Mouse (Mus musculus) frontal cortex, adult 2 months (tissue): ENCODE data around the gene Gm21834. TPM values are rescaled to one million over a fixed set of nuclear protein-coding genes. Genes with fewer than 3 reads are reported as not detected.

Experiments
- DNase-seq, 2 experiments: peaks; one replicate each; pipeline ENCODE4 v3.0.0; 2022; ENCODE audit warnings: low spot score in 1 of 2; ENCODE audit errors: extremely low spot score in 1 of 2
- polyA plus RNA-seq: library from polyadenylated mRNA; depleted of rRNA; stranded (reverse); fragments of >200 nt; gene quantifications from 2 replicates; pipeline ENCODE4 v1.2.3, GENCODE M21; 2012; rRNA removed

Gene Gm21834
- not detected in 2 replicates for polyA plus RNA-seq

DNA sequence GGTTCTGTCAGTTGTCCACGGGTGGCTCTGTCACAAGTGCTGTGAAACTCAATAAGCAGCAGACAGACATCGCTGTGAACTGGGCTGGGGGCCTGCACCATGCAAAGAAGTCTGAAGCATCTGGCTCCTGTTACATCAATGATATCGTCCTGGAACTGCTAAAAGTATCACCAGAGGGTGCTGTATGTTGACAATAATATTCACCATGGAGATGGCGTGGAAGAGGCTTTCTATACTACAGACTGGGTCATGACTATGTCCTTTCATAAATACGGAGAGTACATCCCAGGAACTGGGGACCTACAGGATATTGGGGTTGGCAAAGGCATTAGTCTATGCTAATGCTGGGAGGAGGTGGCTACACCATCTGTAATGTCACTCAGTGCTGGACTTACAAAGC, at the start of gene Gm21834:
TSS of gene Gm21834 (minus strand) at position 101 of the 400 bp plus-strand sequence.
- no peak for DNase-seq

DNA sequence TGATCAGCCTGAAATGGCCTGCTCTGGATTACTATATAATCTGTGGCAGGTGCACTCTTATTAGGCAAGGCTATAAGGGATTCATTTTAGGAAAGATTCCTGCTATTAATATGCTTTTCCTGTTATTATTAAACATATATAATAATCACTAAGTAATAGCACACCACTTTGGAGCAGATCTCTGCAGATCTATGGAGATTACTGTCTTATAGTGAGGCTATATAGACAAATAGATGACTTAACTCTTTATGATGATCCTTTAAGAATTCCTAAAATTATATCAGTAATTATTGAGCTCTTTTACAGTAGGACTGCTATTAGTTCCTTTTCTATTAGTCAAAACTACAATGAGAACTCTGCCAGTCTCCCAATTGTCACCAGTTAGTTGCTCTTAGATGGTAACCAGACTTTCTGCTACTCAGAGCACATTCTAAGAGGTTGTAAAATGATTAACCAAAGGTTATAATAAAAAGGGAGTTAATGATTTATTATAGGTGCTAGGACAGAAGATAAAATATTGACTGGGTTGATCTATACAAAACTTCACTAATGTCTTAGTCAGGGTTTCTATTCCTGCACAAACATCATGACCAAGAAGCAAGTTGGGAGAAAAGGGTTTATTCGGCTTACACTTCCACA, 46.3 kb upstream of the Gm21834 start:
- DNase-seq = no peak

DNA sequence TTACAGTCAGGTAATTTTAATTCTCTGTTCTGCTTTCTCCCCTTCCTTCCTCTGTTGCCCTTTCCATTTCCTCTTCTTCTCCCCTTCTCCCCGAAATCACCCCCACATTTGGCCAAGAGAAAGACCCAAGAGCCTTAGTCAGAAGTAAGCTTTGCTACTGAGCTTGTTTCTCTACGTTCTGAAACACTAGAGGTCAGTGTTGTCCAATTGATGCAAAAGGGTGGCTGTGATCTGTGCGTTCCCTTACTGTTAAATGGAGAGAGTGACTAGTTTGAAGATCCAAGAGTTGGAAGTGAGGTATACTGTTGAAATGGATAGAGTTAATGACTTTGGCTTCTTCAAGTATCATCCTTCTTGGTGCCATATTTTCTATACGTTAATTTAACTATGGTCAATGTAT, 28.9 kb upstream of the Gm21834 start:
- peak; percentile 22 to 84 for DNase-seq

DNA sequence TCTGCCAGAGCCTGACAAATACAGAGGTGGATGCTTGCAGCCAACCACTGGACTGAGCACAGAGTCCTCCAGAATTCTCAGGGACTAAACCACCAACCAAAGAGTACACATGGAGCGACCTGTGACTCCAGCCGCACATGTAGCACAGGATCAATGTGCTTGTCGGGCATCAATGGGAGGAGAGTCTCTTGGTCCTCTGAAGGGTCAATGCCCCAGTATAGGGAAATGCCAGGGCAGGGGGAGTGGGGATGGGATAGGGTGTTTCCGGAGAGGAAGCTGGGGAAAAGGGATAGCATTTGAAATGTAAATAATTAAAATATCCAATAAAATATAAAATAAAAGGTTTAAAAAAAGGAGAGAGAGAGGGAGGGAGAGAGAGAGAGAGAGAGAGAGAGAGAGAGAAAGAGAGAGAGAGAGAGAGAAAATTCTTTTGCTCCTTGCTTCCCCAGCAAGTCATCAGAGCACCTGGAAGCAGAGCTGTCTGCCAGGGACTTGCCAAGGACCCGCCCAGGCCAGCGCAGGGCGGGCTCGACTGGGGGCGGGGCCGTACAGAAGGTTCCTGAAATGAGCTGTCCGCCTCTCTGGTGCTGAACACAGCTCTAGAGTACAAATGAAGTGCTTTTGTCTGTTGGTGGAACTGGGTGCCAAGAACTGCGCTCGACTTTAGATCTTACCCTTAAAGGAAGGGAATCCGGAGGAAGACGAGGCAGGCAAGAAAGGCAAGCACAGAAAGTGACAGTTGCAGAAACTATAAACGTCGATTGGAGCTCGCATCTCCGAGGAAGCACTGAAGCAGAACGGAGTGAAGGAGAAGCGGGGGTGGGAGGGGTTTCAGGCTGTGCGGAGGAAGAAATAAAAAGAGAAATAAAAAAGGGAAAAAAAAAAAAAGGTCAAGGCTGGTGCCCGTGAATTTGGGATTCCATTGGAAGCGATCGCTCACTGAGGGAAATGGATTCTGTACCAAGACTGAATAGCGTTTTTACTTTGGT, 26.9 kb upstream of the Gm21834 start, which contains the start of gene Cntnap5c:
TSS of gene Cntnap5c (plus strand) at position 949 of the 989 bp plus-strand sequence.
- DNase-seq = peak; percentile 28 to 46

DNA sequence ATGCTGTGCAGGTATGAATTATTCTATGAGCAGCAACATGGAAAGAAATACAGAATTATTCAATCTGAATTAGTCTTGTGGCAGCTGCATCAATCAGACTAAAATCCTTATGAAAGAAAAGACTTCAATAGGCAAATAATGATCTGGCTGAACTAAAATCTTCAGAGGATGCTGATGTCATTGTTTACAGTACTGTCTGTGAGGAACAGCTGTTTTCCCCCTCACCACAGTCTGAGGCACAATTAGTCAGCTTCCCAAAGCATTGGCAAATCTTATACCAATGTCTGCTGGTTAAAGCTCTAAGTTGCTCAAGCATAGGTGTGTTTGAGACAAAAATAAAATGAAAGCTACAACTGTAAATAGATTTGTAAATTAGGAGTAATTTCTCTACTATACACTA, 25.3 kb upstream of the Gm21834 start:
- no peak for DNase-seq

DNA sequence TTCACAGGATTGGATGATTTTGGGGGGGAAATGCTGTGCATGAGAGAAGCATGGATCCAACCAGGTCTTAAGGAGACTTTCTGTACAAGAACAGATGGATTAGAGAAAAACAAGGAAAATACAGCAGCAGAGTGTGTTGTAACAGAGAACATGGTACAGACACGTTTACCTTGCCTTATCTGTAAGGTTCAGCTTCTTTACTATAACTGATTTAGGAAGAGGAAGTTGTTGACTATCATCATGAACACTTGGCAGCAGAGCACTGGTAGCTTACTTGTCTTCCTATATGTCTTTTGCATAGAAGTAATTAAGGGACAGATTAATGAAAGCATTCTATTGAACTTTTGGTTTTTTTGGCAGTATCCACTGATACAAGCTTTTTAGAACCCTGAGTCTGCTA, 16.0 kb upstream of the Gm21834 start:
- DNase-seq = no peak

DNA sequence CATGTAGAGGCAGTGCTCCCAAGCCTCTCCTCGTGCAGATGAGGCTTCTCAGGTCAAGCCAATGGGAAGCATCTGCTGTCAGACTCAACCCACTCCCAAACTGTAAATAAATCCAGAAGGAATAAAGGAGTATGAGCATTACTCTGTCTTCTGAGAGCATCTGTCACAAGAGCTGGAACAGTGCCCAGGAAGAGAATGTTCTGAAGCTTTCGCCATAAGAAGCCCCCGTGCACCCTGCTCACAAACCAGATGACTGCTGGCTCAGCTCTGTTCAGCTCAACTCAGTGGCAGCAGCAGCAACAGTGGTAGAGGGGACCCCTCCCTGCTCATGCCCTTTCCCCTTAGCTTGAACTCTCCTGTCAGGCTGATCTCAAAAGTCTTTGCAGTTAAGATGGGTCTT, 47.2 kb downstream of the Gm21834 start:
- peak; percentile 64 to 67 for DNase-seq

Other genes starting within 250 kb of the Gm21834 start
- not detected in 2 replicates for gene Vmn2r120, start 196.7 kb downstream of the Gm21834 start, polyA plus RNA-seq
- gene Cntnap5c, start 27.4 kb upstream of the Gm21834 start, polyA plus RNA-seq = 1.9 and 3.1 TPM in 2 replicates